Mouse (Mus musculus): Measurements from ENCODE around the gene Cald1. TPM values are rescaled to one million over a fixed set of nuclear protein-coding genes. Genes with fewer than 3 reads are reported as not detected.

The Cald1 gene
- polyA plus RNA-seq, 1 experiment from 2014 or later = 326 TPM

DNA sequence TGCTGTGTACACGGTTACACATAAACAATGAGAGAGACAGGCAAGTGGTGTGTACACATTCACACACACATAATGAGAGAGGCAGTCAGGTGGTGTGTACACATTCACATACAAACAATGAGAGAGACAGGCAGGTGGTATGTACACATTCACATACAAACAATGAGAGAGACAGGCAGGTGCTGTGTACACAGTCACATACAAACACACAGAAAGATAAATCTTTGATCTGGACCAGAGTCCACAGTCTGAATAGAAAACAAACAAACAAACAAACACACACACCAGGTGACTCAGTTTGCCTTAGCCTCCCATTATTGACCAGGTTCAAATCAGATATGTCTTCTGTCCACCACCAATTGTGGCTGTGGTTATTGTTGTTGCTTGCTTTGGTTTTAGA lies 127.8 kb downstream of the Cald1 start:
- WGBS = 72% methylated on average over 1 of the region's 1 CpGs
- no peak overlapping the region for H3K9ac ChIP-seq
- H3K4me2 ChIP-seq (replicated peaks) = no peak overlapping the region
- no peak overlapping the region for H3K4me3 ChIP-seq
- ATAC-seq (ENCODE audit: low FRiP score, low read depth) = no peak
- no peaks in the 10 kb centered on the region for H3K27me3 ChIP-seq
- H3K27ac ChIP-seq = no peak overlapping the region
- peaks cover 8% of the 10 kb centered on the region; the same call in 1 of the 2 replicates for H3K9me3 ChIP-seq
- peaks cover 59% of the 10 kb centered on the region for H3K4me1 ChIP-seq
- H3K36me3 ChIP-seq = peaks cover 6% of the 10 kb centered on the region

DNA sequence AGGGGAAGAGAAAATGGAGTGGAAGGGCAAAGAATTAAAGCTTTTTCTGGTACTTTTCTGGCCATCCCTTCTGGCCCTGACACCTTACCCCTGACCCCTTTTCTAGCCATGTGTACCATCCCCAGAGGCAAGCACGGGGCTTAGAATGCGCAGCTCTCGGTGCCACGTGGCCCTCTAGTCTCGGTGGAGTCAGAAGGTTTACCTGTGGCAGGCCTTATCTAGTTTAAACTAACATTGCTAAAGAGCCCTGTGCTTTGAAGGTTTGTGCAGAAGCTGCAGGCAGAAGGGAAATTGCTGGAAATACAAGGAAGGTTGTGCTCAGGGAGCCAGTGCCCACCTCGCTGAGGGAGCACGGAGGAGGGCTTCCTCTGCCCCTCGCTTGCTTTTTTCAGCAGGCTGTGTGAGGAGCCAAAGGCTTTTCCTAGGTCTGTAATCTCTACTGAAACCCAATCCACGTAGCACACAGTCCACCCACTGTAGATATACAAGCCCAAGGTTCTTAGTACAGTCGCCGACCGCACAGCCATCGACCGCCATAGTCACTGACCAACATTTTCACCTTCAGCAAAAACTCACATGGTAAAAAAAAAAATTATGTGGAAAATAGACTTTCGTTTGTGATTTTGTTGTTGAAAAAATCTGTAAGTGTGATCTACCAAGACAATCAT lies 129.2 kb downstream of the Cald1 start:
- no peak overlapping the region for H3K4me3 ChIP-seq
- H3K4me1 ChIP-seq = peaks cover 56% of the 10 kb centered on the region
- WGBS = 82% methylated on average over 15 of the region's 15 CpGs
- H3K9ac ChIP-seq = no peak overlapping the region
- no peak for ATAC-seq (ENCODE audit: low FRiP score, low read depth)
- peaks cover 6% of the 10 kb centered on the region for H3K36me3 ChIP-seq
- H3K9me3 ChIP-seq = peaks cover 8% of the 10 kb centered on the region; the same call in 1 of the 2 replicates
- no peak overlapping the region for H3K27ac ChIP-seq
- no peak overlapping the region for H3K4me2 ChIP-seq (replicated peaks)
- no peaks in the 10 kb centered on the region for H3K27me3 ChIP-seq

DNA sequence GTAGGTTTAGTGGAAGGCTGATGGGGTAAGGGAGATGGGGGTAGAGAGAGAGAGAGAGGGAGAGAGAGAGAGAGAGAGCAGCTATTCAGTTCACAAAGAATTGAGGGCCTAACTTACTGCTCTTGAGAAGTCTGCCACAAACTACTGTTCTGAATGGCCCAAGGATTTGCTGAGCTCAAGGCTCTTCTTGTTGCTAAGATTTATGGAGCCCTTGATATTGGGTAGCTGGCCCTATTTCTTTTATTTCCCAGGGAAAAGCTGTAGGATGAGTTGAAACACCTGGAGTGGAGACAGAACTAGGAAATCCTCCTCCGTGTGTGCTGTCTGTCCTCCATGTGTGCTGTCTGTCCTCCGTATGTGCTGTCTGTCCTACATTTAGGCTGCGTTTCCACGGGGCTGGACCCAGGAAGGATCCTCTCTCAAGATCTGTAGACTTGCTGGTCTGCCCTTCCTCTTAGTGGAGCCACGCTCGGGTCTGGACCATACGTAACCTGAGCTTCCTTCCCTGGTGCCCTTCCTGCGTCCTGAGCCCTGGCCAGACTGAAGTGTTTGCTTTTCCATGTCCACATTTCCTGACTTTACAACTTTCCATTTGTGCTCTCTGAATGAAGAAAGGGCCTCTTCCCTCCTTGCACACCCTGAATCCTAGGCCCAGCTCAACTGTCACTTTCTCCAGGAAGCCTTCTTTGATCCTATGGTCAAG lies 131.3 kb downstream of the Cald1 start:
- no peak overlapping the region for H3K27ac ChIP-seq
- H3K4me2 ChIP-seq (replicated peaks) = no peak overlapping the region
- no peaks in the 10 kb centered on the region for H3K27me3 ChIP-seq
- 56% methylated on average over 8 of the region's 8 CpGs for WGBS
- no peak overlapping the region for H3K9ac ChIP-seq
- peaks cover 2% of the 10 kb centered on the region; the same call in 1 of the 2 replicates for H3K36me3 ChIP-seq
- peaks cover 53% of the 10 kb centered on the region for H3K4me1 ChIP-seq
- ATAC-seq (ENCODE audit: low FRiP score, low read depth) = no peak
- H3K4me3 ChIP-seq = no peak overlapping the region
- peaks cover 2% of the 10 kb centered on the region; the same call in 1 of the 2 replicates for H3K9me3 ChIP-seq

DNA sequence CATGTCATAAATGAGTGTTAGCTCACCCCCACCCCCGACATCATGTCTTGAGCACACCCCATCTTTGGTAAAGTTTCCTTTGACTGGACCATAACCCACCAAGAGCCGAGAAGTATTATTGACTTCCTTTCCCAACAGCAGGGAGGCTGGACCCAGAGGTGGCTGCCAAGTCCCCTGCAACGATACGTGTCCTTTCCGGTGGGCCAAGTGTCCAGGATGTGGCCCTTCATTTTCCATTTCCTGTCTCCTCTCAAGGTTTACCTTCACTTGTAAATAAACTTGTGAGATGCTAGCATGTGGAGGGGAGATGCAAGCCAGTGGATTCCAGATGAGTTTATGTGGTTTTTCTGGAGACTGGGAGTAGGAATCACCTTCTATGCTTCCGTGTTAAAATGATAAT lies 132.7 kb downstream of the Cald1 start:
- no peak for ATAC-seq (ENCODE audit: low FRiP score, low read depth)
- Histone ChIP-seq H3K4me2 (replicated peaks) (no peak overlapping the region; the same call in 1 of the 2 replicates), H3K36me3 (no peaks in the 10 kb centered on the region), H3K9ac (no peak overlapping the region), H3K4me1 (peaks cover 49% of the 10 kb centered on the region), H3K4me3 (no peak overlapping the region), H3K27ac (peak overlapping the region; percentile 18; the same call in 1 of the 2 replicates), H3K27me3 (no peaks in the 10 kb centered on the region), H3K9me3 (no peaks in the 10 kb centered on the region)
- WGBS = 37% methylated on average over 6 of the region's 6 CpGs

- no peaks in the 10 kb centered on the region for H3K27me3 ChIP-seq
- H3K36me3 ChIP-seq = no peaks in the 10 kb centered on the region
- 26% methylated on average over 9 of the region's 9 CpGs for WGBS
- no peak overlapping the region for H3K4me3 ChIP-seq
- no peaks in the 10 kb centered on the region for H3K9me3 ChIP-seq
- ATAC-seq (ENCODE audit: low FRiP score, low read depth) = no peak
- H3K4me1 ChIP-seq = peaks cover 44% of the 10 kb centered on the region
- H3K4me2 ChIP-seq (replicated peaks) = no peak overlapping the region; the same call in 1 of the 2 replicates
- no peak overlapping the region for H3K9ac ChIP-seq
- H3K27ac ChIP-seq = peak overlapping the region; percentile 18; the same call in 1 of the 2 replicates
These were observed 133.2 kb downstream of the Cald1 start for GRCm38 (mm10) chr6:34731529-34731928.

- Histone ChIP-seq H3K4me3 (no peak overlapping the region), H3K4me1 (peaks cover 20% of the 10 kb centered on the region), H3K4me2 (replicated peaks) (no peak overlapping the region), H3K27me3 (no peaks in the 10 kb centered on the region), H3K9me3 (no peaks in the 10 kb centered on the region), H3K36me3 (no peaks in the 10 kb centered on the region), H3K9ac (no peak overlapping the region), H3K27ac (no peak overlapping the region; the same call in 1 of the 2 replicates)
- no peak for ATAC-seq (ENCODE audit: low FRiP score, low read depth)
- 72% methylated on average over 13 of the region's 13 CpGs for WGBS
These were observed 136.8 kb downstream of the Cald1 start for GRCm38 (mm10) chr6:34734940-34735695.

DNA sequence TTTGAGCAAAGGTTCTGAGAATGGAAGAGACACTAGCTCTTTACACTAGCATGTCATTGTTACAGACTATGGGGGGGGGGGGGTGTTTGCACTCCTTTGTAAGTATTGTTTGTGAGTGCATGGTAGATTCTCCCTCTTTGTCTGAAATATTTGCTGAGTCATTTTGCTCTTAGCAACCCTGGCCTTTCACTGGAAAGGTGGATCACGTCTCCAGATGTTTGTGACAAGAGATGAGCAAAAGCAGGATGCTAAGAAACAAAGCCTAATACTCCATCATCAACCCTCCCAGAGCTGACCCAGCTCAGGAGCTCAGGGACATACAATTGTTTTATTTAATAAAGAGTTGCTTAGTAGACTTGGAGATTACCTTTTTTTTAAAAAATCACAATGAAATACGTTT lies 138.6 kb downstream of the Cald1 start:
- H3K4me1 ChIP-seq = peaks cover 2% of the 10 kb centered on the region; the same call in 1 of the 2 replicates
- no peak overlapping the region for H3K27ac ChIP-seq
- H3K27me3 ChIP-seq = no peaks in the 10 kb centered on the region
- H3K9ac ChIP-seq = no peak overlapping the region
- no peaks in the 10 kb centered on the region for H3K9me3 ChIP-seq
- peaks cover 5% of the 10 kb centered on the region for H3K36me3 ChIP-seq
- H3K4me3 ChIP-seq = no peak overlapping the region
- no peak for ATAC-seq (ENCODE audit: low FRiP score, low read depth)
- WGBS = 80% methylated on average over 2 of the region's 2 CpGs
- H3K4me2 ChIP-seq (replicated peaks) = no peak overlapping the region

DNA sequence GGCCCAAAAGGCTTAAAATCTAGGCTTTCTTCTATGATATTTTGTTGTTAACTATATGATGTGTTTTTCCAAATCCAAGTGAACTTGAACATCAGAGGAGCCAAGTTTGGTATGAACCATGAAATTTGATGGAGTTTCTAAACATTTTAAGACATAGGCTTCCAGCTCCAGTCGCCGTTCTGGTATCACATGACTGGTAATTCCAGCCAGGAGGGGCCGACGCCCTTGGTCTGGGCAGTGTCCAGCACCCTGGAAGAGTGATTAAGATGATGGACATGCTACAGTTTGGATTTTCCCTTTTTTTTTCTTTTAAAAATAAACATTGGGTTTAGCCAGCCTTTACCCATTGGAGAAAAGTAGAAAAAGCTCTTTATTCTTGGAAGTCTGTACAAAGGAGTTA lies 145.6 kb downstream of the Cald1 start:
- 72% methylated on average over 4 of the region's 4 CpGs for WGBS
- Histone ChIP-seq H3K9me3 (no peaks in the 10 kb centered on the region), H3K9ac (no peak overlapping the region), H3K4me1 (peaks cover 24% of the 10 kb centered on the region), H3K4me2 (replicated peaks) (no peak overlapping the region), H3K27me3 (no peaks in the 10 kb centered on the region), H3K4me3 (no peak overlapping the region), H3K36me3 (peaks cover 64% of the 10 kb centered on the region), H3K27ac (no peak overlapping the region)
- no peak for ATAC-seq (ENCODE audit: low FRiP score, low read depth)

DNA sequence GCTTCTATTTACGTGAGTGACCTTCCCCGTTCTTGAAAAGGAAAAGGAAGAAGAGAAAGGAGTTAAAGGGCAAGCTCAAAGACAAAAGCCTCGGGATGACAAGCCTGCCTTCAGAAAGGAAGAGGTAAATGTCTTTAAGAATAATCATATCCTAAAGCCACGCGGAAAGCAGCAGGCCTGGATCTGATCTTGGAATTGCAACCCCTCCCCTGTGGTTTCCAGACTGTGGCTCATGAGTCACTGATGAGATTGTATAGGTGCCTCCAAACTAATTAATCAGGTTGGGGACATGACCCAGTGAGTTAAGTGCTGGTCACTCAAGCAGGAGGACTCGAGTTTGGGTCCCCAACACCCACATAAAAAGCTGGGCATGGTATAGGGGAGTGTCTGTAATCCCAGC lies 149.5 kb downstream of the Cald1 start:
- peaks cover 39% of the 10 kb centered on the region for H3K4me1 ChIP-seq
- no peak overlapping the region for H3K4me2 ChIP-seq (replicated peaks)
- no peak for ATAC-seq (ENCODE audit: low FRiP score, low read depth)
- peaks cover 63% of the 10 kb centered on the region for H3K36me3 ChIP-seq
- H3K4me3 ChIP-seq = no peak overlapping the region
- no peak overlapping the region for H3K27ac ChIP-seq
- H3K9me3 ChIP-seq = no peaks in the 10 kb centered on the region
- H3K9ac ChIP-seq = no peak overlapping the region
- 85% methylated on average over 6 of the region's 6 CpGs for WGBS
- H3K27me3 ChIP-seq = no peaks in the 10 kb centered on the region

DNA sequence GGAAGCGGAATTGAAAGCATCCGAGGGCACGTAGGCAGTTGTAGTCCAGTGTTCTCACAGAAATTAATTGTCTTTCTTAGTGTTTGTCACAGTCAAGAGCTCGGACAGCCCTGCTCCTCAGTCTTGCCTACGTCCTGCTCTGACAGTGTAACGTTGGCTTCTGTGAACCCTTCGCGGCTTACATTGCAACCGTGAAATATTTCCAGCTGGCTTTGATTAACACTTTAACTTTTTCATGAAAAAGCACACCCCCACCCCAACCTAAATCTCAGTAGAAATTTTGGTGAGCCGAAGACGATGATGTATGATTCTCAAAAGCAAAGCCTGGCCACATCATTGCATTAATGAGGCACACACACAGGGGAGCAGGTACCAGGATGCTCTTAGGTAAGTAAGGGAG lies 150.3 kb downstream of the Cald1 start:
- Histone ChIP-seq H3K36me3 (peaks cover 59% of the 10 kb centered on the region), H3K9ac (no peak overlapping the region), H3K4me2 (replicated peaks) (no peak overlapping the region), H3K27me3 (no peaks in the 10 kb centered on the region), H3K9me3 (no peaks in the 10 kb centered on the region), H3K27ac (peak overlapping the region; percentile 33; the same call in 1 of the 2 replicates), H3K4me1 (peaks cover 31% of the 10 kb centered on the region), H3K4me3 (no peak overlapping the region)
- no peak for ATAC-seq (ENCODE audit: low FRiP score, low read depth)
- WGBS = 55% methylated on average over 11 of the region's 11 CpGs

DNA sequence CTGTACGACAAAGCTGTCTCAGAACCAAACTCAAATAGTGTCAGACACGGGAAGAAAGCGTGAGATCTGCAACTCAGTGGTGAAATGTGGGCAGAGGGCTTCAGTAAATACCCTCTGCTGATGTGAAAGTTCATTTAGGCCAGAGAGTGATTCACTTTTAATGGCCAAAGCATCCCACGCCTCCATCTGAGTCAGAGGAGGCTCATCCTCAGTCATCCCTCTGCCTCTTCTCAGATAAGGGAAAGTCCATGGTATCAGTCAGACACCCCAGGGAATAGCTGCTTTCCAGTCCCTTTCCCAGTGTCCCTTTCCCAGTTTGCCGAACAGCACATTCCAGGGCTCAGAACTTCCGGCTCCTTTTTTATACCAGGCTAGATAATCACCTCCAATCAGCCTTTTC lies 151.2 kb downstream of the Cald1 start:
- Histone ChIP-seq H3K27ac (no peak overlapping the region), H3K4me1 (peaks cover 27% of the 10 kb centered on the region), H3K4me3 (no peak overlapping the region), H3K4me2 (replicated peaks) (no peak overlapping the region), H3K27me3 (no peaks in the 10 kb centered on the region), H3K9ac (no peak overlapping the region), H3K36me3 (peaks cover 52% of the 10 kb centered on the region), H3K9me3 (no peaks in the 10 kb centered on the region)
- 86% methylated on average over 6 of the region's 6 CpGs for WGBS
- no peak for ATAC-seq (ENCODE audit: low FRiP score, low read depth)

GRCm38 (mm10) chr6:34750487-34751120 lies 152.3 kb downstream of the Cald1 start:
- Histone ChIP-seq H3K27ac (no peak overlapping the region; the same call in 1 of the 2 replicates), H3K27me3 (no peaks in the 10 kb centered on the region), H3K36me3 (peaks cover 48% of the 10 kb centered on the region), H3K9ac (no peak overlapping the region), H3K9me3 (no peaks in the 10 kb centered on the region), H3K4me2 (replicated peaks) (no peak overlapping the region), H3K4me1 (peaks cover 27% of the 10 kb centered on the region), H3K4me3 (no peak overlapping the region)
- 72% methylated on average over 7 of the region's 7 CpGs for WGBS
- no peak for ATAC-seq (ENCODE audit: low FRiP score, low read depth)
